Mouse (Mus musculus) kidney, postnatal 4 days (tissue): ENCODE data around the gene Wdr91.

Source experiments
- DNase-seq, 2 experiments: peaks; one replicate each; pipeline ENCODE4 v3.0.0; 2021; ENCODE audit warnings: mixed read lengths in 2 of 2

The Wdr91 gene

DNA sequence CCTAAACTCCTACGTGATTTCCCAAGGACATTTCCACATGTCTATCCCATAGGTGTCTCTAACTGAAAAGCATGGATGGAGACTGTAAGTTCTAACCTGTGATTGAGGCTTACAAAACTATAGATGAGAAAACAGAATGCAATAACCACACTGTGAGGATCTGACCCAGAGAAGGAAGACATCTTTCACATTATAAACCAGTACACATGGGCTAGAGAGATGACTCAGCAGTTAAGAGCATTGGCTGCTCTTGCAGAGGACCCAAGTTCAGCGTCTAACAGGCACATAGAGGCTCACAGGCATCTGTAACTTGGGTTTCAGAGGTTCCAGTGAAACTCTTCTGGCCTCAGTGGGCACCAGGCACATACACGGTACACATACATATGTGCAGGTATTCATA is 3.8 kb upstream of the Wdr91 start:
- DNase-seq = no peak

DNA sequence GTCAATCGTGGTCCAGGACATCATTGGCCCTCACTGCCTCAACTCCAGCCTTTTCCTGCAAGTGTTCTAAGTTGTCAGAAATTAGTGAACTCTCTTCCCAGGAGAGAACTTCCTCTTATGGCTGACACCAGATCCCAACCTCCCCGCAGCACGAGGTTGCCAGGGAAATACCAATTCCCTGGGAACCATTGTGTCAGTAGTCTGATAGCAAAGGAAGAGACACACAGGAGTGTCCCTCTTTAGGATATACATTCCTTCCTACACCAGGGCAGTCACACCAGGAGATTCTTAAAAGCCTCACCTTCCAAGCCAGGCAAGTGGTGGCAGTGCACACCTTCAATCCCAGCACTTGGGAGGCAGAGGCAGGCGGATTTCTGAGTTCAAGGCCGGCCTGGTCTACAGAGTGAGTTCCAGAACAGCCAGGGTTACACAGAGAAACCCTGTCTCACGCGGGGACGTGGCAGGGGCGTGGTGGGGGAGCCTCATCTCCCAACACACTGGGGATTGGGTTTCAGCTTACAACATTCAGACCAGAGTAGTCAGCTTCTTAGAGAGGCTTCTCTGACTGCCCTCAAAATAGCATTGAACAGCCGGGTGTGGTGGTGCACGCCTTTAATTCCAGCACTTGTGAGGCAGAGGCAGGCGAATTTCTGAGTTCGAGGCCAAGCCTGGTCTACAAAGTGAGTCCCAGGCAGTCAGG is 2.8 kb upstream of the Wdr91 start:
- no peak for DNase-seq

DNA sequence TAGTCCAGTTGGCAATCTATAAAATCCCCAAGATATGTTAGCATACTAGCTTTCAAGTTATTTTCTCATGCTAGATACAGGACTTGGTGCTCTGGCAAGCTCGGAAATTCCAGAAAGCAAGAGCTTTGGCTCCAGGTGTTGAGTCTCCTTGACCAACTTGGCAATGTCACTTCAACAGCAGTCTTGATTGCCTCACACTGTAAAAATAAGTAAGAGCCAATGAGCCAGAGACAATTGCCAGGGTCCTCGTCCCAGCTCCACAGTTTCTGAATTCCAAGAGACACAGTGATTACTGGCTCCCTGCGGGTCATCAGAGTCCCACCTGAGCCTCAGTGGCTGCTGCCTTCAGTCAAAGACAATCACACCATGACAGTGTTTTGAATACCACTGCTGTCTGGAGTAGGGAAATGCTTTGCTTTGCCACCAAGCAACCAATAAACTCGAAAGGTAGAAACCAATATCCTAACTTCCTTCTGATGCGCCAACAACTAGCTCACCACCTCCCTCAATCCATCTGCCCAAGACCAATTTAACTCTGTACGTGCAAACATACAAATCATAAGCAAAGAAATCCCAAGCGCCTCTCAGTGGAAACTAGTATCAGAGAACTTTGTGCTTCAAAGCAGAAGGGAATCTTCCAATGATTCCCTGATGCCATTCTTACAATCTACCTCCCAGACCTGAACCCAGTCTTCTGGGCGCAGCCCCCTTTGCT is 888 bp downstream of the Wdr91 start:
- DNase-seq = no peak

DNA sequence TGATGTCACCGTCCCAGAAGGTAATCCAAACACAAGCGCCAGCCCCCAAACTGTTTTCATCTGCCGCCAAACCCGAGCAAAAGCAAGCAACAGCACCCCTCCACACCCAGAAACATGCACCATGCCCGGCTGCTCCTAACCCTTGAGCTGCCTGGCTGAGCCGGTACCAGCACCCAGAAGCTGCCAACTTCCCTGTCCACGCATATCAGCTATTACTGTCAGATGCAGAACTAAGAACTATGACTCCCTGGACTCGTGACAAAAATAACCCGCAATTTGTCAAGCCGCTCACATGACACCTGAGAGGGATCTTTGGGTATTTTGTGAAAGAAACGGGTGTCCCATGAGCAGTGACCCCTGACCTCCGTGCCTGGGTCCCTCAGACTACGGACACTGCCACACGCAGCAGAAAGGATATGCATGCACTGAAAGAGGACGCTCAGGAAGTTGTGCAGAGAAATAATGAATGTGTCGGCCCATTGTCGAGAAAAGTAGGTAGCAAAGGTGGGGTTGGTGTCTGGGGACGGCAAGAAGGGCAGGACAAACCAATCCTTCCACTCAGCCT is 2.9 kb downstream of the Wdr91 start:
- DNase-seq = no peak

DNA sequence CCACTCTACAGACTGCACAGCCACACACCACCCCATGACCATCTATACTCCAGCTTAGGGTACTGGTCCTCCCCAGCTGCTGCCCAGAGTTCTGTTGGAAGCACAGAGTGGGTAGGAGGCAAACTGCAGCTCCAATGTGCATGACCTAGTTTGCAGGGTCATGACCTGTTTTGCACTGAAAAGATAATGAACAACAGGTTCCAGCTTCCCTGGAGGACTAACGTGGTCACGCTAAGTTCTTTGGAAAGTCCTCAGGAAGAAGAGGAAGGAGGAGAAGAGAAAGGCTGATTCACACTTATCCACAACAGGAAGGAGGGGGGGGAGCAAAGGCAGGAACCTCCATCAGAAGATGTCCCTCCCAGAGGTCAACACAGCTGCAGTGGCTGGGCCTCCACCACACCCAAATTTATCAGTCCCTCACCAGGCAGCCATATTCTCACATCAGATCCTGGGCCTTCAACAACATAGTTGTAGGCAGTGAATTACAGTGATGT is 3.5 kb downstream of the Wdr91 start:
- DNase-seq = no peak

DNA sequence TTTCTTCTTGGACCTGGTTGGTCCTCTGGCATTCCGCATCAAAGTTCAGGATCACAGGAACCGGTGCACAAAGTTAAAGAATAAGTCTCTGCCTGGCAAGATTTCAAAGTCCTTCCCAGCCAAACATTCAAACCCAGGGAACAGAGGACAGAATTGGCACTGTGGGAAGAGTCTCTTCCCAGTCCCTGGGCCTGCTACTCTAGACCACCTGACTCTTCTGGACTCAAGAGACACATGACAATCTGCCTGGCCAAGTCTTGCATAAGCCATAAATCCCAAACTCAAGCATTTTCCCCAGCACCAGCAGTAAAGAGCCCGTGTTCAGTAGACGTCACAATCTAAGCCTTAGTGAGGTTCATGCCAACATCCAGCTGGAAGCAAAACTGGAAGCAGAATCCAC is 4.0 kb downstream of the Wdr91 start:
- no peak for DNase-seq

DNA sequence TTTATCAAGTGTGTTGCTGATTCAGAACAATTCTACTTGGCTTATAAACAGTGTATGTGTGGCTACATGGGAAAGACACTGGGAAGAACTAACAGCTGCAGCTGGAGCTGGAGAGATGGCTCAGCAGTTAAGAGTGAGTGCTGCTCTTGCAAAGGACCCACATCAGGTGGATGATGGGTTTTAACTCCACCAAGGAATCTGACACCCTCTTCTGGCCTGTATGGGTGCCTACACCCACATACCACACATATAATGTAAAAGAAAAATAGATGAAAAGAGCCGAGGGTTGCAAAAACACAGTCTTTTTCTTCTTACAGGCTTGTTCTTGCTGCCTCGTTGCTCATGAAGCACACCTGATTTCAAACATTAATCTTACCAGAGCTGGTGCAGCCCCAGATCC is 4.6 kb downstream of the Wdr91 start:
- DNase-seq = no peak

DNA sequence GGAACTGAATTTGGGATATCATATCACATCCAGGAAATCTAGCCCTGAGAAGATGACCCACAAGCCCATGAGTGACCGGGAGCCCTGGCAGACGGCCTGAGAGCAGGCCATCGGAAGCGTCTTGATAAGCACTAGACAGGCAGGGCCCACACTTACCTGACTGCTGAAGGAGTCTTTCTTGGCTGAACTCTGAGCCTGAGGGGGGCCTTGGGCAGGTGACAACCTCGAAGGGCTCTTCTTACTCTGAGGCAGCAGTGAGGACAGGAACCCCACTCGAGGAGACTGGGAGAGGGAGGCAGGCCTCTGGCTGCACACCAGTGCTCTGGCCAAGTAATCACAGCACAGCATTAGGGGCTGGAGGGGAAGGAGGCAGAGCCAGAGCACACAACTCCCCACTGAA is 6.3 kb downstream of the Wdr91 start:
- no peak for DNase-seq

DNA sequence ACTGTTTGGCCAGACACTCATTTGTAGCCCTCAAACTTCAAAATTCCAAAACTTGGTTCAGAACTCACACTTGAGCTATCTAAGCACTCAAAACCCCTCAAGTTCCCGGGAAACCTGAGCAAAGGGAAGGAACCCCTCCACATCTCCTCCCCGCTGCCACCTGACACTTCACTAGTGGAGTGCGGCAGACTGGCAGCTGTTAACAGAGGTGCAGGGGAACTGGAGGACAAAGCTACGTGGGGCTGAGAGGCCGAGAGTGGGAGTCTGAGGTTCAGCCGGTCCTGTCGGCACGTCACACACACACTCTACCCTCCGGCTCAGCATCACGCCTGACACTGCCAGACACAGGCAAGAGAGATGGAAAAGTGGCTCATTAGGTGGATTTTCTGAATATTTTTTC is 6.8 kb downstream of the Wdr91 start:
- no peak for DNase-seq

DNA sequence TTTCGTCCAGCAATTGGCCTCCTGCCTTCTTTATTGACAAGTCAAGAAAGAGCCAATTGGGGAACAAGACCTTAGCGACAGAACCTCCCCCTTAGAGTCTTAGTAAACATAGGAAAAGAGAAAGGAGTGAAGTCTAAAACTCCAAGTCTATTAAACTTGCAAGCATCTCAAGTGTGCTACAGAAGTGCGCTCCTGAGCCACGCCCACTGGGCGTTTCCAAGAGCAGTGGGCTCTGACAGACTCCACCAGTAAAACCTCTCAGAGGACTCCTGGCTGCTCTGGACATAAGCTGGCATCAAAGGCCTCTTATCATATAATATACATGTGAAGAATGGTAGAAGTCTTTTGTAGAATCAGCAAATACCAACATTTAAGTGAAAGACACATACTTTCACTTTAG is 7.2 kb downstream of the Wdr91 start:
- DNase-seq = peak in 1 of 2 experiments; percentile 50

DNA sequence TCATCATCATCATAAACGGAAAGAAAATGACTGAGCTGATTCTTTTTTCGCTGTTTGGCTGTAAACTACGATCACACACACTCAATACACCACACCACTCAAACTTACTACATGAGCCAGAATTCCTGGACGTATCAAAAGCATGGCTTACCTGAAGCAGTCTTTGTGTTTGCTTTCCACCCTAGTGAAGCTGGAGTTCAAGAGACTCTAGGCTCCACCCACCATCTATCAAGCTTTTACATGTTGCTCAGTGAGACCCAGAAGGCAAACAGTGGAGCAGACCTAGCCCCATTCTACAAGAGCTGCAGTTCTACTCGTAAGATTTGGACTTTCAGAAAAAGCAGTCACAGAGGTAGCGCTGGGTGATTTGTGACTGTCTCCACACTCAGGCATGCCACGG is 8.1 kb downstream of the Wdr91 start:
- DNase-seq = no peak

DNA sequence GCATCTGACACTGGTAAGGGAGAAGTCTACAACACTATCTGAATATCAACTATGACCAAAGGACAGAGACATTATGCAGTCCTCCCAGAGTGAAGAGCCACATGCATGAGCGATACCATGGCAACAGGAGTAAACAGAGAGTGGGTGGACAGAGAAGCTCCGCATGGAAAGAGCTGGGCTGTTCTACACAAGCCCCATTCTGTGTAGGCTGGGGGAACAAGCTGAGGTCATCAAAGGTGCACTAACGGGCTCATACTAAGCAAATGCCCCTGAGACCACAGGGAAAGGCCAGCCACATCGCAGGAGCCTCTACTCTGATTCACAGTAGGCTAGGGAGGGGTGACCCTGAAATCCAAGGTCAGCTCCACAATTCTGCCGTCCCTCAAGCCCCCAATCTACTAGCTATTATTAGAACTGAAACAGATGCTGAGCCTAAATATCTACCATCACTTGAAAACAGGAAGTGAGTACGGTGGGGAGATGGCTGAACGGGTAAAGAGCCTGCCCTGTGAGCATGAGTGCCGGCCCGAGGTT is 8.7 kb downstream of the Wdr91 start:
- DNase-seq = no peak

DNA sequence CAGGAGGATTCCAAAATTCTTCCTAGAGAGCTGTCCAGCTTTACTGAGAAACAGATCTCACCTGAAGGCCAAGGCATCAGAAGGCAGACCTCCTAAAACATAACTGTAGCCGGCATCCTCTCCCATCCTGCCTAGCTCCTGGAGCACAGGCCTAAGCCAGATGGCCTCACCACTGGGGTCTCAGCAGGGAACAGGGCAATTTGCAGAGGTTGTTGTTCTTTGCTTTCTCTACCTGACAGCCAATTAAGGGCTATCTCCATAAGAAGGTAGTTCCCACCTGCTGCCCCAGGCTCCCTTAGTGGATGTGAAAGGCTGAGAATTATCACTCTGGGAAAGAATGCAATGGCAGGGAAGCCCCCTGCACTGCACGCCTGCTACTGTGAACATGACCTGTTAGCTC is 9.7 kb downstream of the Wdr91 start:
- no peak for DNase-seq

DNA sequence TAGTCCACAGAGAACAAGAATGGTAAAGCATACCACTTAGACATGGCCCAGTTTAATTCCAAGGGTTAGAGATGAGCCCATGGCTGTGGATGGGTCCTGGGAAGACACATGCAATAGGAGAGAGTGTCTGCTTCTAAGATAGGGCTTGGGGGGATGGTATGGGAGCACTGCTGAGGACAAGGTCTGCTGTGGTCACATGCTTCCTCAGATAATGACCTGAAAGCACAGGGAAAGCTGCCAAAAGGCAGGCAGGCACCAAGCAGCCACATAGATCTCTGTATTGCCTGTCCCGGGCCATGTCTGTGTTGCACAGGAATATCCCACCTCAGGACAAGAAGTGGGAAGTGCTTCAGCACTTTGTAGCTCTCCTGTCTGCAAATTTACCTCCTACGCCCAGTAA is 11.5 kb downstream of the Wdr91 start:
- DNase-seq = no peak

DNA sequence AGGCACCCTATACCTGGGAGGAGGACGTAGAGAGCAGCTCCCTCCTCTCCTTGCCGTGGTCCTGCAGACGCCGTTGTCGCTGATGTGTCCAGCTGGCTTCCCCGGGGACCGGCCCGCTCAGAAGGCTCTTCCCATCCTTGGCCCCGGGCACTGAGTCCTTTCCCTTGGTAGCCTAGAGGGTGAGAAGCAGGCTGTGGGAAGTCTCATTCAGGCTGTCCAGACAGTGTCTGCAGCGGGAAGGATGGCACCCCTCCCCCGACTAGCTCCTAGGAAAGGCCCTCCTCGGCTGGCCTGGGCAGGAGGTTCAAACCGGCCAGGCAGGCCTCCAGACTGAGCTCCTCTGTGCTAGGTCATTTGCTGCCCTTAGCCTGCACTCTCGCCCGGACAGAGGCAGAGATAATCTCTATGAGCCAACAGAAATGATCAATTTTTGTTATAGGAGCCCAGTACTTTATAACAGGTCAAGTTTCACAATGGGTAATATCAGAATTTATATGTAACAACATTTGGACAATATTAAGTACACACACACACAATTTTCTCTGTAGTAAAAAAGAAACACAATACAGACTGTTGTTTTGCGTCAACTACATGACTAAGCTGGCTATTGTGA is 14.4 kb downstream of the Wdr91 start:
- DNase-seq = no peak

DNA sequence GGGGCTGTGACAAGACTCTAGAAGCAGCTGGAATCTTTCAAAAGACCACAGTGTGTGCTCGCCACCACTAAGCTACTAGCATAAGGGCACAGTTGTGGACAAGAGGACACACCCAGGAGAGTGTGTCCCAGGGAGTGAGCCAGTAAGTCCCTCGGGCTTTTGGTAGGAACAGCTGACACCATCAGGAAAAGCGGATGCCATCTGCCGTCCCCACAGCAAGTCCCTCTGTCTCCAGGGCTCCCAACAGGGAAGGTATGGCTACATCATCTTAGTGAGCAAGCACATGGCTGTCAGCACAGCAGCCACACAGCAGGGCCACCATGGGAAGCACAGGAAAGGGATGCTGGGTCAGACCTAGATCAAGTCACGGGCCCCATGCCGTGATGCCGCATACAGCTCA is 15.1 kb downstream of the Wdr91 start:
- no peak for DNase-seq

DNA sequence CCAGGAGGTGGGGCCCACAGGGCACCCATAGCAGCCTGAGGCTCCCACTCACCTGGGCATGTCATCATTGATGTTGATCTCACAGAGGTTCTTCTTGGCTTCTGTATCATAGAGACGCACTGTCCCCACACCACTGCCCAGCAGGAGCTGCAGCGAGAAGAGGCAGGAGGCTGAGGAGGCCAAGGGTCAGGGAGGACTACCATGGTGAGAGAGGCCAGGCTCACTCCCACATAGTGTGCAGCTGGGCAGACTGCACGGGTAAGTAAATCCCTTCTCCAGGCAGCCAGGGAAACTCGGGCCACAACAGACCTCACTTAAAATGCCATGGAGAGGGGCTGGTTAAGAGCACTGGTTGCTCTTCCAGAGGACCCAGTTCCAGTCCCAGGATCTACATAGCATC is 21.5 kb downstream of the Wdr91 start:
- DNase-seq = peak; percentile 49 to 68

DNA sequence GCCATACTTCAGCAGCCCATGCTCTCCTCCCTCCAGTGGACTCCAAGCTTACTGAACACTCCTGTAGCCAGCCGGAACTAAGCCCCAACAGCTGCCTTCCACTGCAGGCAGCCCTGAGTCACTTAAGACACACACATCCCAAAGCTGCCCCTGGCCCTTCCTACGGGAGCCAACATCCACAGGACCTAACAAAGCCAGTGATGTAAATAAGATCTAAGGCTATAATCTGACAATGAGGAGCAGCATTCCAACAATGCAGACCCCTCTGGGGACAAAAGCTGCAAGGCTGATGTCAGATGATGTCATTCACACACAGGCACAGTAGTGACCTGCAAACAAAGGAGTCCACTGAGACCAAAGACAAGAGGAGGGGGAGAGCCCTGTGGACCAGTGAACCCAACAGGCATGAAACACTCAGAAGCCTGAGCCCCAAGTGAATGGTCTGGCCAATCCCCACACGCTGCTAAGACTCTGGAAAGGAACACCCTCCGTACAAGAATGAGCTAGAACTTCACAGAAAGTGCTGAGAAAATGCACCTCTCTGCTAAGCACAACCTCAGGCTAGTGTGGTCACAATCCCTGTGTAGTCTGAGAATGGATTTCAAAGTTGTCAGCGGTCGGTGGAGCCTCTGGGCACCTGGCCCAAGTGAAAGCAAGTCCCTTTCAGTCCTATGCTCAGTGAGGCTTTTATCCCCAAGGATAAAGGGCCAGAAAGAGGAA is 23.4 kb downstream of the Wdr91 start:
- DNase-seq = no peak

DNA sequence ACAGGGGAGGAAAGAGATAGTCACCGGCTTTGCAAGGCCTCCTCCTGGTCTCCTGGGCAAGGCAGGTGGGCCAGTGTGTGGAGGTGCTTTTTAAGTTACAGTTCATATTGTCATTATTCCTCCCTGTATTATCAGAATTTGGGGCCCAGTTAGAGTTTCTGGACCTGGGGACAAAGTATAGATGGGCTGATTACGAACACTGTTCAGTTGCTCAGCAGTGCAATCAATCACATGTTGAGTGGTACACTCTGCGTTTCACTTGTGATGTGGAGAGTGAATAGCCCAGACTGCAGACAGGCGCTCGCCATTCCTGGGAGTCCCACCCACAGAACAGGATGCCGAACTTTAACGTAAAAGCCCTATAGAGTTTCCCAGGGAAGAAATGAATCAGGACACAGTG is 26.0 kb downstream of the Wdr91 start:
- no peak for DNase-seq

DNA sequence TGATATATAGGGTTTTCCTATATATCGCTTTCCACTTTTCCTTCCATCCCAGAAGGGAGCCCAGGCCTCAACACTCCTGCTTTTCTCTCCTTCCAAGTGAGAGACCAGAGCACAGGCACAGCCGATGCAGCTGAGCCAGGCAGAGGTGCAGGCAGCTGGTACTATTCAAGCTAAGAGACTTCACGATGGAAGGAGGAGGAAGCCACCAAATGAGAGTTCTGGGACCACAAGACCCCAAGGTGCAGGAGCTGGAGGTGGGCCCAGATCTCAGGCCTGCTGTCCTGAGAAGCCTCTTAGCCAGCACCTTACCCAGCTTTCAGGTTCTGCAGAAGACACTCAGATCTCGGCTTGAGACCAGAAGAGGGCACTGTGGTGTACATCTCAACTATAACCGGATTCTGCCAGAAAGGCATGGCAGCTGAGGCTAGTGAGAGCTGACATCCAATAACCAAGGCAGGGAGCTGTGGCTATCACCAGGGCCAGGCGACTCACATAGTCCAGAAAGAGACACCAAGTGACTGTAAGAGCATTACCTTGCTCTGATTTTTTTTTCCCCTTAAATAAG is 30.7 kb downstream of the Wdr91 start:
- DNase-seq = peak; percentile 58 to 70

DNA sequence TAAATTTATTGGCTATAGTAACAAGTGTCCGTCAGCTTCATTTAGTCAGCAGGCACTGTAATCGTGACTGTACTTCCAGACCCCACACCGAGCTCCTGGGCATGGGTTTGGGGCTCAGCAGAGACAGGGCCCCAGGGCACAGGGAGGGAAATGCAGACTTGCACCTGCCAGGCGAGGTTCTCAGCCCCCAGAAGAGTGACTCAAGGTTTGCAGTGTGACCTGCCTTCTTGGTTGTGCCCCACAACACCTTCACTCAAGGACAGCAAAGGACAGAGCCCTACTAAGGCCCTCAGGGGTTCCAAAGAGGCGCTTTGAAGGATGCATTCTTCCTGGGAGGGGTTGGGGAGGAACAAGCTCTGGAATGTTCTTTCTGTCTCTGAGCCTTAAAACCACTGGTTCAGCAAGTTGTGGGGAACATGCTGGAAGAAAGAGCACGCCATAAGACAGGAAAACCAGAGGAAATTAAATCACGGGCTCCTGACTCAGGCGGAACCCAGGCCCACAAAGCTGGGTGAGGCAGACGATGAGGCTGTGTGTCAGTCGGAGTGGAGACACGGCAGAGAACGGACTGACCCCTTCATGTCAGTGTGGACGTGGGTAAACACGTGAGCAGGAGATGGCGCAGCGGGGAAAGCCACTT is 31.5 kb downstream of the Wdr91 start:
- DNase-seq = no peak
